Mouse (Mus musculus) urinary bladder, postnatal 14 days (tissue): ENCODE measurements at regions not wholly inside any gene's neighbourhood (a gene's known extent, or its start where the extent isn't known, plus 50 kb on each side); places are given as distances from the start of the nearest gene placed in this dataset.

Source experiments
- DNase-seq: peaks from one replicate; pipeline ENCODE4 v3.0.0; 2021; ENCODE audit warnings: low spot score

DNA sequence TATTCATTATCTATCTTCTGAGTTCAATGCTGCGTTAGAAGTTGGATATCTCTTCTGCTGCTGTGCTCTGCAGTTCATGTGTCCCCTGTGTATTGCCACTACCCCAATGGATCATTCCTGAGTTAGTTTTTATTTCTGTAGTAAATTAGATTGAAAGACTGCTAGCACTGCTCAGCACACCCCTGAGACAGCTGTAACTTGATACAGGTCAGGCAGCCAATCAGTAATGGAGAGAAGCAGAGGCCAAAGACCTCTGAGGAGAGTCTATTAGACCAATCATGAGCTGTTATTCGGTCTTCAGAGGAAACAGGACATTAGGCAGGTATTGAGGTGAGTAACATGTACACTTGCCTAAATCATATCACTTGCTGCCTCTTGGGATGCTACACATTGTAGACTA is 837.5 kb upstream of the Chordc1 start:
- DNase-seq, result no peak

DNA sequence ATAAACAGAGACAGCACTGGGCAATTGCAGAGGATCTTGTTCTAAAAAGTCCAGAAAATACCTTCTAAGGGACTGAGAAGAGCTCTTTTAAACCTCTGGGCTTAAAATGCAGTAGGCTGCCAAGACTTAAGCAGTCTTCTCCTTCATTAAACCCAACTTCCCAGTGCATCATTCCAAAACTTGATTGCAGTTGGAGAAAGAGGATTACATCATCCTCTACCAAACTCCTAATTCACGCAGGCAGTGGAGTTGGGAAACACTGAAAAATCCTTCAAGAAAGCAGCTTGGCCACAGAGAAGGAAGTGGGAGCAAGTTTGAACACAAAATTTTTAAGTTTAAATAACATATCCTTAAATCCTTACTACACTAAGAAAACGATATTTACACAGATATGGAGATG is 825.5 kb upstream of the Chordc1 start:
- DNase-seq, result no peak

DNA sequence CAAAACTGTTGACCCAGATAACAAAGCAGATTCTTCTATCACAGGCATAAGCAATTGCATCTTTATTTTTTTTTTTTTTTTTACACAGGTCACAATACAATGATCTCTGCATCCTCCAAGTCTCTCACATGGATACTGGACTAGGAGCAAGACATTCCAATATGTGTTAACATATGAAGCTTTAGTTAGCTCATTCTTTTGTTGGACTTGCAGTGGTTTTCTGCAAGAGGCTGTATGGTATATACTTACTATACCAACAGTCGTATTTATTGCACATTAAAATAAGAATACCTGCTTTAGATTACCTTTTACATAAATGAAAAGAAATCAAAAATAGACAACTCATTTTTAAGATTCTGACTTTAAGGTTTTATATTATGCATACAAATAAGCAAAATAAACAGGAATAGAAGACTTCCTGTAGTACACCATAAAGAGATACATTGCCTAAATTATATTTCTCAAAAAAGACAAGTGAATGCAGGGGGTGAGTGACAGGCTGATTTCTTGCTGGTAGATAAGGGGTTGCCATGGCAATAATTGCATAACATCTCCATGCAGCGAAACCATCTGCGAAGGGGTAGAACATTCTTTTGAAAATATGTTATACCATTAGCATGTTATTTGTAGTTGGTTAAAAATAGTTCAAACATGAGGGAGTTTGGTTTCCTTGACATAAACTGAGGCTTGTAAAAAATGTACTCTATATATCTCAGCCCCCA is 807.1 kb upstream of the Chordc1 start:
- DNase-seq, result no peak

DNA sequence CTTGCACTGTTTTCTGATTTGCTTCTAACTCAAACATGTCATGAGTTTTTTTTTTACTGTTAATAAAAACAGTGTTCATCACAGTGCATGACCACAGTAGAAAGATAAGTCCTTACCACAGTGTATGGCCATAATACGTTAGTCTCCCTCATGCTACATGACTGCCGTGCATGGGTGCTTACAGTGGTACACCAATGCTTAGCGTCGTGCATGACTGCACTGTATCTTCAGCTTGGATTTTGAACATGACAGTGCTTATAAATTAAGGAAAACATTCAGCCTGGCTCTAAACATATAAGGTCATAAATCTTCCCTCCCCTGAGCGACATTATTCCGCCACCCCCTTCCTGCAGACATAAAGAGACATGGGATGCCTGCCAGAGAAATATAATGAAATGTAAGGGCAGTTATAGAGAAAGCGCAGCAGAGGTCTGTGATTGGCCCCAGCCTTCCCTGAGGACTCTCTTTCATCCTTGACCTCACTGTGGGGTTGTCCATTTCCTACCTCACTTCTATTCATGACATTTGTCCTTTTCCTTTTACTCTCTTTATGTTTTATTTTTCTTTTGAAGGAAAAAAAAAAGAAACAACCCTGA is 791.7 kb upstream of the Chordc1 start:
- DNase-seq, result no peak

DNA sequence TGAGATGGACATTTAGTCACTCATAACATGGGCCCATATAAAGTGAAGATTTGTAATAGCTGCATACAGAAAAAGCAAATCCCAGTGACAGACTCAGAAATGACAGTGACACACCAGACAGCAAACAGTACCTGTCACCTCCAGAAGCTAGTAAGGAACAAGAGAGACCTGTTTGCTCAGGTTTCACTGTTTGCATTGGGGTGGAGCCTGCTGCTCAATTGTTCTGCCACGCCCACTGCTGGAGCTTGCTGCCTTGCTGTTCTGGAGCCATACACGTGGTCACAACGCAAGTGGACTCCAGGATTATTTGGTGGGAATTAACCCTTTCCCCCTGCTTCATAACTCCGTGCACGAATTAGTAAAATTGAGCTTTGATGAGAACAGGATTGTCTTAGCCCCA is 783.2 kb upstream of the Chordc1 start:
- DNase-seq, result peak; percentile 13

DNA sequence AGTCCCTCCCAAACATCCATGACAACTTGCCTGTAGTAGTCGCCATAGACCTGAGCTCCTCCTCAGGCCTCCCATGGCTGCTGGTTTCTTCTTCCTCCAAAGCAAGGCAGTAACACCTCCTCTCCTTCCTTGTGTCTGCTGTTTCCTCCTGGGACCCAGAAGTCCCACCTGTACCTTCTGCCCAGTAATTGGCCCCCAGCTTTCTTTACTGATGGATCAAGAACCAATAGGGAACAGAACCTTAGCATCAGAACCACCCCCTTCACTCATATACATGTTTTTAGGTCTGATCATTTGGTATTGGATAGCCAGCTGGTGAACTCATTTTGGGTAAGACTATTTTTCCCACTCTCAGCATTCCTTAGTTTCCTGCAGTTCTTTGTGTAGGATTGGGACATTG is 735.7 kb upstream of the Chordc1 start:
- DNase-seq, result no peak

DNA sequence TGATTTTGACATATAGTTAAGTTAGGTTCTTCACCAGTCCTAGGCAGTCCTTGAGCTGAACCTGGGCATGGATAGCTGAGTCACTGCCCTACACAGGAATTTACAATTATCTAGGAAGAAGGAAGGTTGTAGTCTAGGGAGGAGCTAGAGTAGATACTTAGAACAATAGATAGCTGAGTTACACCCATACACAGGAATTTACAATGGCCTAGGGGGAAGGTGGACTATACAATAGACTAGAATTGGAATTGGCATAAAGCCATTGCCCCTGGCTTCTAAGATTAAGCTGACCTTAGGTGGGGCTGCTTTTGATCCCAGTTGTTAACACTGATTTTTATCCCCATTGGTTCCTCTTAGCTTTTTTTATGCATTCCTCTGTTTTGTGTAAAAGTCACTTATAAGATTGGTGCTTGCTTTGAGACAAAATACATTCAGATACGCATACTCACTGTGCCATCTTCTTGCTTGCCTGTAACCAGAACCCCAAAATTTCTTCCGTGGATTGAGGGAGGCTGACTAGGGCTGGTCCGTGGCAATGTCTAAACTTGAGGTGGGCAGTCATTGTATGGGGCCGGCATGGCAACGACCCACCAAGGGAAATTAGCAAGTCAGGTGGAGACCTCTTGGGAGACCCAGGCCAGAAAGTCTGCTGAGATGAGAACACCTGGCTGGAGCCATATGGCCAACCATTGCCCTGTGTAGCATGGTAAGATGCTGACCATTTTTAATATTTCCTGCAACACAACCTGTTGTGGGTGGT is 734.1 kb upstream of the Chordc1 start:
- DNase-seq, result no peak

DNA sequence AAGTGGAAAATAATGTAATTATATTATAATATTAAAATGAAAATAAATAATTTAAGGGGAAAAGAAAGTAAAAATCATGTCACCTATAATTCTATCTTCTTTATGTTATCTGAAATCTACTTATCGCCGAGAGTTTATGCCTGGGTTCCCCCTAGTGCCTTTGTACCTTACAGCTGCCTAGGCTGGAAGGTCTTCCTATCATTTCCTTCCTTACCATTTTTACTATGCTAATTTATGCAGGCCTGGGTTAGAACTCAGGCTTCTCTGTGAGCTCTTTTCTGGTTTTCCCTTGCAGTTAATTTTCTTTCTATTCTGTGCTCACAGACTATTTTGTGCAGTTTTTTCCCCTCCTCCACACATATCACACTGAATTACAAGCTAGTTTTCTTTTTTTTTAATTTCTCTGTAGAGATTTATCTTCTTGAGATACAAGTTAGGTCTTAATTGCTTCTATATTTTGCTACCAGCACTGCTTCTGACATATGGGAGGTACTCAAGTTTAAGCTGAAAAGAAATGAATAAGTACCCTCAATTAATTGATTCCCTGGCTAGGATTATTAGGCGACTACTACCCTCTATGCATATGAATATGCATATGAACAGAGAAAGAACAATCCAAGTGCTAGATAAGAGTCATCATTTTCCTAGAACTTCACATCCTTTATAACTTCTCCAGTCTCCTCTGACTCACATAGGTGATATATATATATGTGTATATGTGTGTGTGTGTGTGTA is 724.0 kb upstream of the Chordc1 start:
- DNase-seq, result no peak

DNA sequence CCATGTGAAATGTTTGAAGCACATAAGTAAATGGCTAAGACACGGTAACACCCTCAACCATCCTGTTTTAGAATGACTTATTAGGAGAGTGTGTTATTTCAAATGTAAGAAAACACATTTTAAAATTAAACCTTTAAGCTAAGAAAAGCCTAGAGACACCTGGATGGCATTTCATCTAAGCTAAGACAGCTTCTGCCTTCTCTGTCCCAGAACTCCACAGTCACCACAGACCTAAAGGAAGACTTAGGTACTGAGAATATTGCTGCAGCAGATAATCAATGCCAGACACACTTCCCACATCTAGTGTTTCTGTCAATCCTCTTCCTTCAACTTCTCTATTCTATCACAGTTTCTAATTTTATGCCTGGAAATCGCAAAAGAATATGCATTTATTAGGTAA is 704.4 kb upstream of the Chordc1 start:
- no peak for DNase-seq

DNA sequence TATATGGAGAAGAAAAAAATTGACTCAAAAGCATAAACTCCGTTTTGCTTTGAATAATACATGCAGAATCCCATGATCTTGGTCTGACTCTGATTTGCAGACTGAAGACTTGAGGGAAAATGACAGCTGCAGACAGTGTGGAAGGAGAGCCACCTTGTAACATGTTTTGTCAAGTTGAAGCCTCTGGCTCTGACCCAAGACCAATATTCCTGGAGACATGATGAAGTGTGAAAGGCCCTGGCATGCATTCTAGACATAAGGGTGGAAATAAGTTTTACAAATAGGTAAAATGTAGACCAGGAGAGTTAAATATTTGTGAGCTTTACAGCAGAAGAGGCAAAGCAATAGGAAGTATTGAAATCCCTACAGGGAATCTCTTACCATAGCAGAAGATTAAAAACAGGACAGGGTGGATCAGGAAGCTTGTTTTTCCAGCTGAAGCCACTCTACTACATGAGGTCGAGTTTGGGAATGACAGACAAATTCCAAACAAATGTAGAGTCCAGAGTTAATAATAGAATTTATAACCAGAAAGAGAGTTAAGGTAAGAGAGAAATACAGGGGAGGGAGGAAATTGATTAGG is 703.9 kb upstream of the Chordc1 start:
- DNase-seq, result no peak

DNA sequence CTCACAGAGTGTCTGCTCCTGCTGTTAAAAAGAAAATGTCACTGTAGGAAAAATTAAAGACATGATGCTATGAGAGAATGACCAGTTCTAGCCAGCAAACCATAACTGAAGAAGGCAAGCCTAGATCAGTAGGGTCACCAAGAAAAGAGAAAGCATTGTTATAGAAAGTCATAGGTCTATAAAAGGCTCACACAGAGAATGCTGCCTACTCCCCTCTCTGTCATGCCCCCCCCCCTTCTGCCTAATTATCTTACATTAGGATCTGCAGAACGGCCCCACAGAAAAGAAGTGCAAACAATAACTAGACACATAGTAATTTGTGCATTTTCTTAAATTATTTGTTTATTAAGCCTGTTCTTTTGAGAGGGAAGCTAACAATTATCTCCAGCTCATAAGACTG is 680.8 kb upstream of the Chordc1 start:
- DNase-seq, result no peak

DNA sequence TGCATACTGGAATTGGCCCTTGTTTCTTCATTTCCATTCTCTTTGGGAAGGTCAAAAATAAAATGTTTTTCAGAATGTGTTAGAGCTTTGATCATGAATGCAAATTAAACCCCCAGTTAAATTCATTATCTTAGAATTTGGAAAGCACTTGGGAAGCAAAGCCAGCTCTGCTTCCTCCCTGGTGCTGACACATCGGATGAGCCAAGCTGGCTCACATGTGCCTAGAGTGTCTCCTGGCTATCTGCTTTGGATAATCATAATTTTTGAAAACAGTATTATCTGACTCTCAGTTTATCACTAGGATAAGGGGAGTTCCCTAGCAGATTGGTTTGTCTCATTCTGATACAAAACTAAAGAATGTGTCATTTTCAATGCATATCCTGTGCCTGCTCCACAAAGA is 649.4 kb upstream of the Chordc1 start:
- DNase-seq, result no peak

DNA sequence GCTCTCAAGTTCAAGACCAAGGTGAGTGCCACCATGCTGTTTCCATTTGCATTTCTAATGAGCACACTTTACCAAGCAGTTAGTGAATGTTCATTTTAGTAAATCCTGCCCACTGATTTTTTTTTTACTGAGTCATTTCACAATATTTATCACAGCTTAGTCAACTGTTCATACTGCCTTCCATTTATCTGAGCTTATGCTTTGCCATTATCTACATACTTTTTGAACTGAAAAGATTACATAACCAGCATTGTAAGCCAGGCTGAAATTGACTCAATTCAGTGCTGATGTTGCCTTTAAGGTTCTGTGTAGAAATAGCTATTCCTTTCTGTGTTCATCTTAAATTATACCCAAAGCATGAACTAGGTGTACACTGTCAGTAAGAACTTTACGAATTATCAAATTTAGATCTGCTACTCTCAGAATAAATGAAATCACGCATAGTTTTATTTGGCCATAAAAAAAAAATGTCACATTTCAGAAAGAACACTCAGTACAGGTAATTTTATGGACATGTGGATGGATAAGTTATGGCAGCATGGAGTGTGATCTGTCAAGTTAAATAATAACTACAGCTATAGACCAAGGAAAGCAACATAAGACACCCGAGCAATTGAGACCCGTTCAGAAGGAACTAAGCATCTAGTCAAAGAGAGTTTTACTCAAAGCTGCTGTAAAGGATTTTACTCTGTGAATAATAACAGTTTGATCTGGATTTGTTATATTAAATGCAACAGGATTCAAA is 645.9 kb upstream of the Chordc1 start:
- DNase-seq, result no peak

DNA sequence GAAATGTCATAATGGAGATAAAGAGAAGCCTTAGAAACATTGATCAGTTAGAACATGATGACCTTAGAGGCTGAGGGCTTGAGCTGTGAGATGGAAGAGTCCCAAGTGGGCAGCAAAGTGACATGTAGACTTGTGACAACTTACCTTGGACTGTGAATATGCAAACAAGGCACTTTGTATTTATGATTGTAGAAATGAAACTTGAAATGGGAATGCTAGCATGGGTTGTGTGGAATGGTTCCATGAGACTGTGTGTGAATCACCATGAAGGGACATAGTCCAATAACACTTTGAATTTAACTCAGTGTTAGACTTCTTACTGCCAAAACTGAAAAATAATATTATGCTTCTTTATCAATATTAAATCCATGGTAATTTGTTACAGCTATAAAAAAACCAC is 638.1 kb upstream of the Chordc1 start:
- no peak for DNase-seq

DNA sequence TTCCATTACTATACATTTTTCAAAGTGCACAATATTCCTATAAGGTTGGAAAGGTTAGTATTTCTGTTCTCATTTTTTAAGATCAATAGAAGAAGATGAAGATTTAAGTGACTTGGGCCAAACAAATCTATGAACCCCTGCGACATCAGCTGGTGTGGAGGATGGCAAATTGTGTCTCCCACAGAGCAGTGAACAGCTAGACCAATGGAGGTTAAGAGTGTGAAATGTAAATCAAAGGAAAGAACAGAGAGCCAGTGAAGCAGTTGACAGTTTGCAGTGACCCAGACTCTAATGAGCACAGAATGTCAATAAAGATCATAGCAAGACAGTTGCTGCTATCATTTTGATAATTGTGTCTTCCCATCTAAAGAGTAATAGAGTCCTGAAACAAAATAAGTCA is 627.8 kb upstream of the Chordc1 start:
- no peak for DNase-seq

DNA sequence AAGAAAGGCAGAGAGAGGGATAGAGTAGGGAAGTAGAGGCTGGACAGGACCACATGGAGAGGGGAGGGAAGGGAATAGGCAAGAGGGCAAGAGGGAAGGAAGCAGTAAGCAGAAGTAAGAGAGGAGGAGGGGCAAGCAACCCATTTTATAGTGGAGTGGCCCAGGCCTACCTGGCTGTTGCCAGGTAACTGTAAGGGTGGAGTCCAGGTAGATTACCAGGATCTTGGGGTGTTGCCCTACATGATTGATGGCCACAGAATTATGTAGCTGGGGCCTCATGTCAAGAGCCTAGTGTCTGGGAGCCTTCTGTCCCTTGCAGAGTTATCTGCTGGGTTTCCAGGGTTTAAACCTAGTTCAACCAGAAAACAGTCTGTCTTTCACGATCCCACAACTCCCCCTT is 623.7 kb upstream of the Chordc1 start:
- no peak for DNase-seq

DNA sequence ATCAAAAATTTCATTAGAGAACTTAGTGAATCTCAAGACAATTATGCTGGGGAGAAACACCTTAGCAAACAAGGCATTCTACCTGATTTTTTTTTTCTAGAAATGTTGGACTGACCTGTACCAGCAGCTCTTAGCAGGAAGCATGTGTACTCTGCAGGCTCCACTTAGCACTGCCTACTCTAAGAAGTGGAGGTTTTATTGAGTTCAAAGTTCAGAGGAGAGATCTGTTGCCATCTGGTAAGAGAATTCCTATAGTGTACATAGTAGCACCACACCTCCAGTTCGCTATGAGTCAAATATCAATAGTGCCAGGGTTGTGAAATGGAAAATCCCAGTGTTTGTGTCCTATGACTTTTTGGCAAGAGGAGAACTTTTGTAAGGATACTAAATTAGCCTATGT is 616.4 kb upstream of the Chordc1 start:
- no peak for DNase-seq
